Mouse (Mus musculus) common myeloid progenitor, adult 5-6 weeks (primary cell): Measurements from ENCODE around the gene Layn. TPM values are rescaled to one million over a fixed set of nuclear protein-coding genes. Genes with fewer than 3 reads are reported as not detected.

Experiments used
- ATAC-seq: replicated peaks from 2 replicates; pipeline ENCODE4 v1.8.0; 2016; ENCODE audit warnings: low read depth, mild to moderate bottlenecking, moderate TSS enrichment, inconsistent platforms; ENCODE audit not compliant: poor library complexity, severe bottlenecking
- total RNA-seq: library from RNA; stranded (forward); fragments of 200-1000, 187-1606 nt; gene quantifications from 2 replicates; pipeline ENCODE4 v1.2.3, GENCODE M21; 2017

Layn gene
- total RNA-seq = 12.2 and 18.3 TPM in 2 replicates

GRCm38 (mm10) chr9:51076979-51077315 is at the start of gene Layn:
Gene Layn, minus strand, starts transcription at chr9:51077094.
- peak; percentile 96 for ATAC-seq

- ATAC-seq = no peak
Measured at GRCm38 (mm10) chr9:51114767-51115166, 37.9 kb upstream of the Layn start.

GRCm38 (mm10) chr9:51105751-51106150 is 28.9 kb upstream of the Layn start:
- no peak for ATAC-seq

- ATAC-seq = no peak
Measured at GRCm38 (mm10) chr9:51103808-51104514, 27.1 kb upstream of the Layn start.

GRCm38 (mm10) chr9:51102963-51103807 is 26.3 kb upstream of the Layn start:
- peak; percentile 48; the same call in 1 of the 2 replicates for ATAC-seq

GRCm38 (mm10) chr9:51101756-51102425 is 25.0 kb upstream of the Layn start, which contains the start of gene 4833427G06Rik:
Gene 4833427G06Rik, minus strand, starts transcription at chr9:51102078.
- peak; percentile 65 for ATAC-seq

- no peak for ATAC-seq
Measured at GRCm38 (mm10) chr9:51096306-51096705, 19.4 kb upstream of the Layn start.

- ATAC-seq = no peak
Measured at GRCm38 (mm10) chr9:51093697-51094096, 16.8 kb upstream of the Layn start.

- no peak for ATAC-seq
Measured at GRCm38 (mm10) chr9:51081614-51082013, 4.7 kb upstream of the Layn start.

GRCm38 (mm10) chr9:51076300-51076978 is 455 bp downstream of the Layn start:
- ATAC-seq = peak; percentile 13

GRCm38 (mm10) chr9:51075780-51076179 is 1.1 kb downstream of the Layn start:
- peak; percentile 39 for ATAC-seq

- ATAC-seq = no peak
Measured at GRCm38 (mm10) chr9:51070801-51071200, 6.1 kb downstream of the Layn start.

- no peak for ATAC-seq
Measured at GRCm38 (mm10) chr9:51068202-51068601, 8.7 kb downstream of the Layn start.

GRCm38 (mm10) chr9:51060601-51061000 is 16.3 kb downstream of the Layn start, which contains the start of gene Btg4:
Gene Btg4, plus strand, starts transcription at chr9:51060901.
- ATAC-seq = no peak

GRCm38 (mm10) chr9:51058951-51059521 is 17.9 kb downstream of the Layn start:
- no peak for ATAC-seq

- peak; percentile 89 for ATAC-seq
Measured at GRCm38 (mm10) chr9:51056360-51057324, 20.3 kb downstream of the Layn start.

- ATAC-seq = peak; percentile 77
Measured at GRCm38 (mm10) chr9:51052180-51052579, 24.7 kb downstream of the Layn start.

- no peak for ATAC-seq
Measured at GRCm38 (mm10) chr9:51042136-51042535, 34.8 kb downstream of the Layn start.
